Mouse (Mus musculus) induced T-regulatory cell, adult 2 months (primary cell): ENCODE results near the gene Myo19.
A peak's percentile ranks its signal among the peaks of the same experiment; 100 is the strongest.
"Not testable (repeated sequence)": the region's sequence is repeated elsewhere in the genome, so short reads cannot be mapped to it uniquely, and the experiment has no call there.

Source experiments
- DNase-seq: peaks from one replicate; pipeline ENCODE4 v3.0.0-alpha.2; 2012; ENCODE audit warnings: low read depth

Gene Myo19

GRCm38 (mm10) chr11:84879772-84880464, at the start of gene Myo19, which contains the start of gene Pigw:
TSS of gene Myo19 (plus strand) at chr11:84880148.
TSS of gene Pigw (minus strand) at chr11:84880285.
- peak; percentile 89 for DNase-seq

GRCm38 (mm10) chr11:84839330-84839729, 40.6 kb upstream of the Myo19 start:
- peak; percentile 38 for DNase-seq

GRCm38 (mm10) chr11:84846741-84847474, 33.0 kb upstream of the Myo19 start:
- no peak for DNase-seq

GRCm38 (mm10) chr11:84847475-84848090, 32.4 kb upstream of the Myo19 start:
- DNase-seq = no peak

GRCm38 (mm10) chr11:84855285-84855684, 24.7 kb upstream of the Myo19 start:
- DNase-seq = no peak

- DNase-seq = no peak
These were observed 14.7 kb upstream of the Myo19 start for GRCm38 (mm10) chr11:84865268-84865667.

- no peak for DNase-seq
These were observed 12.4 kb upstream of the Myo19 start for GRCm38 (mm10) chr11:84867586-84867985.

- peak; percentile 67 for DNase-seq
These were observed 11.1 kb upstream of the Myo19 start for GRCm38 (mm10) chr11:84868786-84869259.

- peak; percentile 96 for DNase-seq
These were observed 10.3 kb upstream of the Myo19 start for GRCm38 (mm10) chr11:84869537-84870232.

- peak; percentile 97 for DNase-seq
These were observed 9.5 kb upstream of the Myo19 start, which contains the start of gene Ggnbp2 for GRCm38 (mm10) chr11:84870337-84871043. TSS of gene Ggnbp2 (minus strand) at chr11:84870817.

GRCm38 (mm10) chr11:84871046-84871445, 8.9 kb upstream of the Myo19 start:
- no peak for DNase-seq

GRCm38 (mm10) chr11:84871548-84872069, 8.3 kb upstream of the Myo19 start:
- no peak for DNase-seq

- no peak for DNase-seq
These were observed 6.7 kb upstream of the Myo19 start for GRCm38 (mm10) chr11:84873042-84873833.

- not testable (repeated sequence) for DNase-seq
These were observed 3.9 kb upstream of the Myo19 start for GRCm38 (mm10) chr11:84876020-84876419.

GRCm38 (mm10) chr11:84879007-84879771, 759 bp upstream of the Myo19 start:
- DNase-seq = no peak

GRCm38 (mm10) chr11:84880465-84880961, 565 bp downstream of the Myo19 start:
- no peak for DNase-seq

GRCm38 (mm10) chr11:84880971-84881370, 1.0 kb downstream of the Myo19 start:
- no peak for DNase-seq

- no peak for DNase-seq
These were observed 2.4 kb downstream of the Myo19 start for GRCm38 (mm10) chr11:84882346-84882745.

- DNase-seq = no peak
These were observed 5.3 kb downstream of the Myo19 start for GRCm38 (mm10) chr11:84885238-84885637.
